9 mouse cellular contexts compared by ENCODE assay signal in genomic region chr9:119580668-119581067, GRCm38 (mm10). TPM values are rescaled to one million over a fixed set of nuclear protein-coding genes. Genes with fewer than 3 reads are reported as not detected.
DNase-seq lines count a peak whose midpoint lies in the region; ATAC-seq and TF ChIP-seq lines count a peak whose summit lies in the region.
"Had no signal": no experiment of that assay in that cellular context is flagged by ENCODE, and none has a peak within 500 bp of the region (broad histone marks: within the 10 kb centered on the region; RNA-seq: fewer than 3 reads in every experiment).

No protein-coding gene starts in this region.

- H3K9ac ChIP-seq in heart, adult 2 months (ENCODE audit: low read depth, low read length): no peak overlapping the region
- no peak overlapping the region for H3K9ac ChIP-seq in limb, embryonic 14.5 days (ENCODE audit: low read depth, low read length, severe bottlenecking)

- DNase-seq in 416B (ENCODE audit: low read depth): peak; percentile 55
- peak; percentile 85 for DNase-seq in adrenal gland, postnatal 10 days
- peak; percentile 84 for DNase-seq in embryo, embryonic 11 days
- DNase-seq in heart, adult 2 months: peak; percentile 62 to 80
- DNase-seq in kidney, adult 8-10 months: peak; percentile 29 to 76
- DNase-seq in limb, embryonic 14.5 days (ENCODE audit: low spot score): peak; percentile 72
- DNase-seq in spleen, postnatal 36 days (ENCODE audit: low spot score in 2 of 2): peak; percentile 19 to 24

- peaks cover 6% of the 10 kb centered on the region; the same call in 1 of the 2 replicates for H3K27me3 ChIP-seq in heart, adult 2 months (ENCODE audit: control insufficient read depth, insufficient read depth, low read length)
- peaks cover 48% of the 10 kb centered on the region for H3K27me3 ChIP-seq in limb, embryonic 14.5 days (ENCODE audit: control insufficient read depth, insufficient read depth, low read length)

- peak; percentile 51; the same call in 1 of the 2 replicates for ATAC-seq in limb, embryonic 14.5 days (ENCODE audit: low FRiP score, low read depth)
- 0 out of 2 replicates have a peak, but pooled peaks have one; percentile 42 for ATAC-seq in monocyte, adult 5-6 weeks (replicated peaks; ENCODE audit: insufficient number of reproducible peaks, low FRiP score, low TSS enrichment, poor library complexity, severe bottlenecking)

- H3K4me3 ChIP-seq in heart, adult 2 months: no peak overlapping the region
- no peak overlapping the region for H3K4me3 ChIP-seq in limb, embryonic 14.5 days (replicated peaks; ENCODE audit: low read length)
- H3K4me3 ChIP-seq: myocyte had no signal

- 0 out of 2 replicates have a peak, but pooled peaks cover 2% of the 10 kb centered on the region for H3K4me1 ChIP-seq in heart, adult 2 months (ENCODE audit: control insufficient read depth, insufficient read depth, low read length)
- H3K4me1 ChIP-seq in limb, embryonic 14.5 days (ENCODE audit: control insufficient read depth, insufficient read depth, low read length): 0 out of 2 replicates have a peak, but pooled peaks cover 4% of the 10 kb centered on the region

- no peaks in the 10 kb centered on the region for H3K79me2 ChIP-seq in heart, adult 2 months (replicated peaks; ENCODE audit: control insufficient read depth, insufficient read depth, low read length)

- no peak for TF ChIP-seq POLR2A in heart, adult 2 months (IDR thresholded peaks at IDR 0.05; ENCODE audit: insufficient read depth, low read depth, low read length)
- TF ChIP-seq POLR2A in limb, embryonic 14.5 days (IDR thresholded peaks at IDR 0.05; ENCODE audit: borderline replicate concordance, extremely low read depth, insufficient read depth, insufficient read length): no peak

- TF ChIP-seq CTCF in heart, adult 2 months (IDR thresholded peaks at IDR 0.05): no peak

- 1% methylated on average over 6 of the region's 6 CpGs for WGBS in heart, adult 2 months
- WGBS in limb, embryonic 14.5 days: 1% methylated on average over 6 of the region's 6 CpGs

- TF ChIP-seq EP300 in heart, adult 2 months (IDR thresholded peaks at IDR 0.05; ENCODE audit: insufficient read depth, low read depth, low read length): peak; percentile 87; the same call in 1 of the 2 replicates

- no peak overlapping the region for H3K27ac ChIP-seq in heart, adult 2 months
- no peak overlapping the region for H3K27ac ChIP-seq in limb, embryonic 14.5 days (replicated peaks; ENCODE audit: low read depth, low read length)

- H3K4me2 ChIP-seq in limb, embryonic 14.5 days (replicated peaks; ENCODE audit: low read depth, low read length, severe bottlenecking): no peak overlapping the region

- H3K9me3 ChIP-seq in limb, embryonic 14.5 days (ENCODE audit: control insufficient read depth, low read length): no peaks in the 10 kb centered on the region

- intact Hi-C loops in heart, adult 2 months (cut with DNase I): loop anchor here (1.0 kb wide), 1 partner anchor 120 kb away; no protein-coding TSS in a partner anchor

- no peaks in the 10 kb centered on the region for H3K36me3 ChIP-seq in heart, adult 2 months (ENCODE audit: control insufficient read depth, insufficient read depth, low read length)
- H3K36me3 ChIP-seq in limb, embryonic 14.5 days (ENCODE audit: control insufficient read depth, insufficient read depth, low read length): no peaks in the 10 kb centered on the region

RNA-seq across cellular contexts. Expression of gene Scn5a, which starts 1.9 kb away (rescaled TPM):
- under 1 TPM; 0.39 to 0.45 TPM for total RNA-seq in adrenal gland, postnatal 10 days (2021)
- 100 to 1,000 TPM; 161 to 173 TPM for total RNA-seq in heart, adult 2 months (2021)
- 101 and 117 TPM in 2 replicates for polyA plus RNA-seq in heart, adult 2 months (2012; rRNA removed)
- polyA plus RNA-seq in limb, embryonic 14.5 days (2012; rRNA removed): 0.35 and 0.42 TPM in 2 replicates
- 0.10 and 0.17 TPM in 2 replicates for polyA plus RNA-seq in limb, embryonic 14.5 days (2014; fragmentation: Nextera tagmentation; extraction: Ambion mirVana)
- not detected in 3 replicates for total RNA-seq in monocyte, adult 5-6 weeks (2017)

Comparison
In these comparisons a context has a peak if more than half of its experiments do, and no peak if none do; other contexts are left out.
1. DNase-seq: peak in every context shown above with its lines; median percentile 85 in adrenal gland, postnatal 10 days; 84 in embryo, embryonic 11 days; 72 in limb, embryonic 14.5 days; 71 in heart, adult 2 months; 55 in 416B; 52 in kidney, adult 8-10 months; 22 in spleen, postnatal 36 days.
2. RNA of gene Scn5a, which starts 1.9 kb away (total RNA-seq): 161 to 173 TPM in heart, adult 2 months; 0.39 to 0.45 TPM in adrenal gland, postnatal 10 days and not detected in monocyte, adult 5-6 weeks; every median in the first group is over 100 times any median in the second.